Mouse (Mus musculus) limb, embryonic 13.5 days (tissue): ENCODE measurements around the gene Gm45717. TPM values are rescaled to one million over a fixed set of nuclear protein-coding genes. Genes with fewer than 3 reads are reported as not detected.
"Not testable (repeated sequence)": the region's sequence is repeated elsewhere in the genome, so short reads cannot be mapped to it uniquely, and the experiment has no call there.

Experiments
- ATAC-seq: fragments of 200-750 bp; cut with Nextera tagmentation; 2 replicates; pipeline ENCODE4 v1.8.0; 2017; ENCODE audit warnings: low read depth, moderate number of reproducible peaks, moderate TSS enrichment; ENCODE audit not compliant: low FRiP score
- H3K27ac ChIP-seq: fragments of 300-500 bp; sonication (generic); 2 replicates; pipeline ENCODE4 v1.5.1; 2015; ENCODE audit warnings: inconsistent platforms, mild to moderate bottlenecking, moderate library complexity
- H3K27me3 ChIP-seq: fragments of 300-500 bp; sonication (generic); 2 replicates; pipeline ENCODE4 v1.6.1; 2015; ENCODE audit warnings: mild to moderate bottlenecking, inconsistent platforms
- H3K36me3 ChIP-seq: fragments of 300-500 bp; sonication (generic); 2 replicates; pipeline ENCODE4 v1.6.1; 2015; ENCODE audit warnings: inconsistent platforms, mild to moderate bottlenecking, moderate library complexity
- H3K4me1 ChIP-seq: fragments of 300-500 bp; sonication (generic); 2 replicates; pipeline ENCODE4 v1.6.1; 2015; ENCODE audit warnings: inconsistent platforms
- H3K4me2 ChIP-seq: fragments of 300-500 bp; sonication (generic); replicated peaks from 2 replicates; pipeline ENCODE4 v1.6.1; 2015; ENCODE audit warnings: inconsistent platforms, mild to moderate bottlenecking, moderate library complexity
- H3K4me3 ChIP-seq: fragments of 300-500 bp; sonication (generic); 2 replicates; pipeline ENCODE4 v1.5.1; 2015; ENCODE audit warnings: moderate library complexity, mild to moderate bottlenecking, inconsistent platforms
- H3K9ac ChIP-seq: fragments of 300-500 bp; sonication (generic); 2 replicates; pipeline ENCODE4 v1.6.1; 2015; ENCODE audit warnings: mild to moderate bottlenecking, inconsistent platforms
- H3K9me3 ChIP-seq: fragments of 300-500 bp; sonication (generic); 2 replicates; pipeline ENCODE4 v1.6.1; 2016; ENCODE audit warnings: inconsistent platforms
- whole genome bisulfite sequencing: fragments of 180-500 bp; shearing (Covaris S2); methylation state at CpG from one replicate; pipeline ENCODE4 v1.1.7; 2015; 5-methylcytosine and 5-hydroxymethylcytosine counted together
- polyA plus RNA-seq: library from polyadenylated mRNA; unstranded; fragments of >200 nt; fragmentation: Nextera tagmentation; extraction: Ambion mirVana; gene quantifications from 2 replicates; pipeline ENCODE4 v1.2.1, GENCODE M21; 2015

Gene Gm45717
- polyA plus RNA-seq, 1 experiment from 2014 or later, result not detected

GRCm38 (mm10) chr7:140982971-140983370 is 27.2 kb upstream of the Gm45717 start:
- Histone ChIP-seq H3K27me3 (no peaks in the 10 kb centered on the region), H3K36me3 (no peaks in the 10 kb centered on the region), H3K4me2 (no peak overlapping the region), H3K4me1 (no peaks in the 10 kb centered on the region), H3K27ac (no peak overlapping the region), H3K4me3 (no peak overlapping the region), H3K9ac (no peak overlapping the region), H3K9me3 (no peaks in the 10 kb centered on the region)
- 88% methylated on average over 7 of the region's 7 CpGs for WGBS
- ATAC-seq, result no peak

- H3K27ac ChIP-seq, result no peak overlapping the region
- no peaks in the 10 kb centered on the region for H3K9me3 ChIP-seq
- no peak for ATAC-seq
- no peaks in the 10 kb centered on the region for H3K4me1 ChIP-seq
- no peak overlapping the region for H3K9ac ChIP-seq
- 91% methylated on average over 8 of the region's 8 CpGs for WGBS
- no peak overlapping the region for H3K4me3 ChIP-seq
- H3K27me3 ChIP-seq, result no peaks in the 10 kb centered on the region
- no peak overlapping the region for H3K4me2 ChIP-seq
- H3K36me3 ChIP-seq, result no peaks in the 10 kb centered on the region
These were observed 26.0 kb upstream of the Gm45717 start for GRCm38 (mm10) chr7:140981704-140982103.

- not testable (repeated sequence) for H3K9me3 ChIP-seq, H3K36me3 ChIP-seq, H3K4me2 ChIP-seq, H3K27ac ChIP-seq, H3K9ac ChIP-seq, H3K4me3 ChIP-seq, ATAC-seq, H3K27me3 ChIP-seq
- WGBS, result 86% methylated on average over 9 of the region's 9 CpGs
- peaks cover 22% of the 10 kb centered on the region for H3K4me1 ChIP-seq
These were observed 21.0 kb upstream of the Gm45717 start for GRCm38 (mm10) chr7:140976720-140977119.

GRCm38 (mm10) chr7:140975465-140975864 is 19.7 kb upstream of the Gm45717 start:
- H3K9ac ChIP-seq, result no peak overlapping the region
- H3K27ac ChIP-seq, result no peak overlapping the region
- H3K4me2 ChIP-seq, result no peak overlapping the region
- 28% methylated on average over 3 of the region's 3 CpGs for WGBS
- H3K36me3 ChIP-seq, result no peaks in the 10 kb centered on the region
- no peak for ATAC-seq
- H3K4me1 ChIP-seq, result peaks cover 31% of the 10 kb centered on the region
- no peak overlapping the region for H3K4me3 ChIP-seq
- no peaks in the 10 kb centered on the region for H3K9me3 ChIP-seq
- H3K27me3 ChIP-seq, result no peaks in the 10 kb centered on the region

- Histone ChIP-seq H3K4me2 (0 out of 2 replicates have a peak overlapping the region, but pooled peaks have one; percentile 11), H3K9ac (no peak overlapping the region), H3K4me3 (no peak overlapping the region), H3K27me3 (no peaks in the 10 kb centered on the region), H3K4me1 (peaks cover 31% of the 10 kb centered on the region), H3K9me3 (no peaks in the 10 kb centered on the region), H3K27ac (no peak overlapping the region), H3K36me3 (no peaks in the 10 kb centered on the region)
- WGBS, result 25% methylated on average over 9 of the region's 9 CpGs
- no peak for ATAC-seq
These were observed 19.2 kb upstream of the Gm45717 start for GRCm38 (mm10) chr7:140974940-140975339.

GRCm38 (mm10) chr7:140973396-140974165 is 17.8 kb upstream of the Gm45717 start:
- no peaks in the 10 kb centered on the region for H3K36me3 ChIP-seq
- no peak; the same call in 1 of the 2 replicates for ATAC-seq
- 18% methylated on average over 14 of the region's 14 CpGs for WGBS
- no peaks in the 10 kb centered on the region for H3K27me3 ChIP-seq
- H3K9ac ChIP-seq, result peak overlapping the region; percentile 13; the same call in 1 of the 2 replicates
- peak overlapping the region; percentile 19; the same call in 1 of the 2 replicates for H3K4me2 ChIP-seq
- no peaks in the 10 kb centered on the region for H3K9me3 ChIP-seq
- peaks cover 31% of the 10 kb centered on the region for H3K4me1 ChIP-seq
- H3K4me3 ChIP-seq, result no peak overlapping the region
- H3K27ac ChIP-seq, result peak overlapping the region; percentile 77

GRCm38 (mm10) chr7:140971479-140972171 is 15.9 kb upstream of the Gm45717 start:
- Histone ChIP-seq H3K9ac (no peak overlapping the region), H3K4me2 (no peak overlapping the region), H3K27me3 (no peaks in the 10 kb centered on the region), H3K4me1 (peaks cover 46% of the 10 kb centered on the region), H3K9me3 (no peaks in the 10 kb centered on the region), H3K36me3 (no peaks in the 10 kb centered on the region), H3K27ac (peak overlapping the region; percentile 65), H3K4me3 (no peak overlapping the region)
- ATAC-seq, result peak; percentile 52; the same call in 1 of the 2 replicates
- WGBS, result 54% methylated on average over 8 of the region's 8 CpGs

GRCm38 (mm10) chr7:140970931-140971330 is 15.2 kb upstream of the Gm45717 start:
- peak overlapping the region; percentile 65; the same call in 1 of the 2 replicates for H3K27ac ChIP-seq
- no peak overlapping the region for H3K9ac ChIP-seq

GRCm38 (mm10) chr7:140968710-140969109 is 13.0 kb upstream of the Gm45717 start:
- not testable (repeated sequence) for ATAC-seq, H3K9me3 ChIP-seq, H3K27ac ChIP-seq, H3K9ac ChIP-seq, H3K27me3 ChIP-seq, H3K36me3 ChIP-seq, H3K4me3 ChIP-seq
- WGBS, result 29% methylated on average over 3 of the region's 3 CpGs
- peak overlapping the region; percentile 42 for H3K4me2 ChIP-seq
- H3K4me1 ChIP-seq, result peaks cover 32% of the 10 kb centered on the region

More at GRCm38 (mm10) chr7:140970931-140971330, 15.2 kb upstream of the Gm45717 start:
- no peaks in the 10 kb centered on the region for H3K9me3 ChIP-seq
- H3K4me2 ChIP-seq, result no peak overlapping the region
- ATAC-seq, result no peak
- no peak overlapping the region for H3K4me3 ChIP-seq
- peaks cover 46% of the 10 kb centered on the region for H3K4me1 ChIP-seq
- H3K36me3 ChIP-seq, result no peaks in the 10 kb centered on the region
- WGBS, result 40% methylated on average over 7 of the region's 7 CpGs
- no peaks in the 10 kb centered on the region for H3K27me3 ChIP-seq

- H3K27me3 ChIP-seq, result no peaks in the 10 kb centered on the region
- peak; percentile 14; the same call in 1 of the 2 replicates for ATAC-seq
- peaks cover 25% of the 10 kb centered on the region for H3K4me1 ChIP-seq
- H3K36me3 ChIP-seq, result no peaks in the 10 kb centered on the region
- WGBS, result 4% methylated on average over 14 of the region's 14 CpGs
- peak overlapping the region; percentile 1; the same call in 1 of the 2 replicates for H3K4me3 ChIP-seq
- H3K27ac ChIP-seq, result peak overlapping the region; percentile 55
- no peaks in the 10 kb centered on the region for H3K9me3 ChIP-seq
- H3K9ac ChIP-seq, result no peak overlapping the region
- H3K4me2 ChIP-seq, result peak overlapping the region; percentile 42
These were observed 12.3 kb upstream of the Gm45717 start for GRCm38 (mm10) chr7:140967862-140968591.

GRCm38 (mm10) chr7:140966921-140967320 is 11.2 kb upstream of the Gm45717 start, which contains the start of gene Ifitm1:
Gene Ifitm1 (plus strand): TSS chr7:140967221.
- H3K36me3 ChIP-seq, result no peaks in the 10 kb centered on the region
- H3K27me3 ChIP-seq, result no peaks in the 10 kb centered on the region
- peak within 1 kb of the TSS; percentile 55 for H3K27ac ChIP-seq
- peak within 1 kb of the TSS; percentile 1; the same call in 1 of the 2 replicates for H3K4me3 ChIP-seq
- no peak within 1 kb of the TSS for H3K9ac ChIP-seq
- WGBS, result 78% methylated on average over 4 of the region's 4 CpGs
- H3K4me2 ChIP-seq, result peak within 1 kb of the TSS; percentile 42
- ATAC-seq, result no peak
- no peaks in the 10 kb centered on the region for H3K9me3 ChIP-seq
- peaks cover 24% of the 10 kb centered on the region for H3K4me1 ChIP-seq

GRCm38 (mm10) chr7:140962733-140963132 is 7.0 kb upstream of the Gm45717 start:
- no peak overlapping the region for H3K9ac ChIP-seq
- WGBS, result 63% methylated on average over 2 of the region's 2 CpGs
- H3K4me1 ChIP-seq, result peaks cover 16% of the 10 kb centered on the region
- ATAC-seq, result no peak
- no peak overlapping the region for H3K4me3 ChIP-seq
- H3K9me3 ChIP-seq, result no peaks in the 10 kb centered on the region
- no peak overlapping the region for H3K27ac ChIP-seq
- no peaks in the 10 kb centered on the region for H3K27me3 ChIP-seq
- H3K36me3 ChIP-seq, result no peaks in the 10 kb centered on the region
- no peak overlapping the region for H3K4me2 ChIP-seq
